Mouse (Mus musculus) G1E (cell line): Measurements from ENCODE around the gene Alg5.

ENCODE experiments used
- CTCF ChIP-seq: IDR thresholded peaks from 2 replicates; pipeline ENCODE4 v1.5.1; 2012; ENCODE audit warnings: low read depth, low read length, inconsistent platforms, mixed read lengths
- POLR2AphosphoS5 ChIP-seq: IDR thresholded peaks from 2 replicates; pipeline ENCODE4 v1.6.1; 2012; ENCODE audit warnings: low read depth, low read length, inconsistent platforms; ENCODE audit not compliant: insufficient replicate concordance
- TAL1 ChIP-seq: conservative IDR thresholded peaks from 2 replicates; pipeline ENCODE4 v1.6.1; 2012; ENCODE audit warnings: low read depth, low read length, inconsistent platforms, mixed read lengths

GRCm38 (mm10) chr3:54731626-54732150, 3.7 kb upstream of the Alg5 start:
- no peak for TF ChIP-seq CTCF
- no peak for TF ChIP-seq TAL1
- TF ChIP-seq POLR2AphosphoS5: no peak
